Mouse (Mus musculus): ENCODE results near the gene Sh3bp2. TPM values are rescaled to one million over a fixed set of nuclear protein-coding genes. Genes with fewer than 3 reads are reported as not detected.

Sh3bp2 gene
- total RNA-seq, 1 experiment from 2014 or later = 6.5 TPM

Small RNA genes lying within 50 kb of the gene (microRNA-seq; reads per million reads assigned to microRNA genes)
- gene Mir7036b = 1.1 to 1.3 reads per million in 2 experiments

Other genes starting within 250 kb of the Sh3bp2 start
- gene Zfyve28, start 237.4 kb upstream of the Sh3bp2 start, total RNA-seq (2021) = 0.44 and 1.6 TPM in 2 replicates
- gene Cfap99, start 237.2 kb upstream of the Sh3bp2 start, total RNA-seq (2021) = not detected in 2 replicates
- gene Rnf4, start 189.5 kb upstream of the Sh3bp2 start, total RNA-seq (2021) = 99.3 and 112 TPM in 2 replicates
- 30.4 and 34.1 TPM in 2 replicates for gene Fam193a, start 155.9 kb upstream of the Sh3bp2 start, total RNA-seq (2021)
- 12.1 and 14.8 TPM in 2 replicates for gene Tnip2, start 11.8 kb upstream of the Sh3bp2 start, total RNA-seq (2021)
- 149 and 175 TPM in 2 replicates for gene Add1, start 47.8 kb downstream of the Sh3bp2 start, total RNA-seq (2021)
- gene Mfsd10, start 111.4 kb downstream of the Sh3bp2 start, total RNA-seq (2021) = 37.6 and 40.3 TPM in 2 replicates
- gene Nop14, start 134.3 kb downstream of the Sh3bp2 start, total RNA-seq (2021) = 21.9 and 26.8 TPM in 2 replicates
- 2.1 and 2.7 TPM in 2 replicates for gene Grk4, start 134.5 kb downstream of the Sh3bp2 start, total RNA-seq (2021)
- 24.6 and 25.8 TPM in 2 replicates for gene Htt, start 235.9 kb downstream of the Sh3bp2 start, total RNA-seq (2021)